Mouse (Mus musculus): ENCODE measurements around the gene Rilp.

Gene Rilp

DNA sequence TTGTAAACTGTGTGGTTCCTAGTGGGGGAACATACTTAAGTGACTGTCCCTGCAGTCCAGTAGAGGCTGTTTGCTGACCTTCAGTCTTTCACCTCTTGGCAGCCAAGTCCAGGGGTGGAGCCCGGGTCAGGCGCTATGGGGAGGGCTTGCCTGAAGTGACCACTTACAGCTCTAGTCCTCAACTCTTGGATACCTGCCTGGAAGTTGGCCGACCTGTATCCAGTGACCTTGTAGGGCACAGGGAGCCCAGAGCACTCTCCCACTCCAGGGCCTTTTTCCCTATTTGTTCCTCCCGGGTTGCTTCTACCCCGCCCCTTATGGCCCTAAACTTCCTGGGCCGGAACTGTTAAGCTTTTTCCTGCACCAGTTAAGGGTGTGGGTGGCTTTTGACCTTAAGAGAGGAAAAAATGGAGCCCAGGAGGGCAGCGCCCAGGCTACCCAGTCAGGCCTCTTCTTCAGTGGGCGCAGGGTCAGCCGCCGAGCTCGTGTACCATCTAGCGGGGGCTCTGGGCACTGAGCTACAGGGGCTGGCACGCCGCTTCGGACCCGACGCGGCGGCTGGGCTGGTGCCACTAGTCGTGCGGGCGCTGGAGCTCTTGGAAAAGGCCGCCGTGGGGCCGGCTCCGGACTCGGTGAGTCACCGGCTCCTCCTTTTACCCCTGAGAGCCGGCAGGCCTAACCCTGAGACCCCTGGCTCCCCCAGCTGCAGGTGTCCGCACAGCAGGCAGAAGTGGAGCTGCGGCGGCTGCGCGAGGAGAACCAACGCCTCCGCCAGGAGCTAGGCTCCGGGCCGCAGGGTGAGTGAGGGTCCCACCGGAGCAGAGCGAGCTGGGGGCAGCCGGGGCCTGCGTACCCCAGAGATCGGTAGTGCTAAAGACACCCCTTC lies at the start of gene Rilp:
Gene Rilp, plus strand, starts transcription at position 354 of the 886 bp plus-strand sequence.
- in situ Hi-C loops (cut with MboI) = no loop called here

- in situ Hi-C loops (cut with MboI) = no loop called here
These were observed 49.6 kb upstream of the Rilp start for GRCm38 (mm10) chr11:75460103-75460843.

DNA sequence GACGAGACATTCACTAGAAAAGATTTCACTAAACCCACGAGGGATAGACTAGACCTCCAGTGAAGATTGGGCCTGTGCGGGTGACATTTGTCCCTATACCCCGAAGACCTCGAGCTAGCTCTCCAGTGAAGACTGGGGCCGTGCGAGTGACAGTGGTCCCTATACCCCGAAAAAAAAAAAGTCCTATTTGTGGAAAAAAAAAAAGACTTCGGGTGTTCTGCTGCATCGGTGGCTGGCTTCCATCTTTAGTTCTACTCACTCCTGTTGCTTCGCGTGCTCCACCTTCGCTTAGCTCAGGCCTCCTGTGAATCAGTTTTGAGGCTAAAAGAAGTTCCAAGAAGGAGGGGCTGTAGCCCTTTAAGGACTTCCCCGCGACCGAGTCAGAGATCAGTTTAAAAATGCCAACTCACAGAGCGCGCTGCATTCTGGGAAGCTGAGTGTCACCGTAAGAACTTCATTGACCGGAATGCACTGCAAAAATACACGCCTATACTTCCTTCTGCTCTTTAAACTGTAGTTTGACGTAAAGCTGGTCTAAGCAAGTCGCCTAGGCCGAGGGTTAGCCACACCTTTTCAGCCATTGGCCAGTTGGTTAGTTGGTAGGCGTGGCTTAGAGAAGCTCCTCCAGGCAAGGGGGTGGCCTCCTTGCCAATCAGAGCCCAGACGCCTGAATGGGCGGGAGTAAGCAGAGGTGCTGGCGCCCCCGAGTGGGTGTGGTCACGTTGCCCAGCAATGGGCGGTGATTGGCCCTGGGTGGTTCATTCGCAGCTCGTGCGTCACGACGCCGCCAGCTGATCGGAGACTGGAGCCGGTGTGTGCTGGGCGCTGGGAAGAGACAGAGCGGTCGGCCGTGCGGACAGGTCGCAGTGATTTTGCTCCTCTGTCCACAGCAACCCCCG lies 48.8 kb upstream of the Rilp start, which contains the start of gene Tlcd2:
Gene Tlcd2, plus strand, starts transcription at position 872 of the 899 bp plus-strand sequence.
- in situ Hi-C loops (cut with MboI) = no loop called here

GRCm38 (mm10) chr11:75461743-75462252 lies 48.1 kb upstream of the Rilp start:
- in situ Hi-C loops (cut with MboI) = no loop called here

GRCm38 (mm10) chr11:75462253-75462783 lies 47.6 kb upstream of the Rilp start:
- in situ Hi-C loops (cut with MboI) = no loop called here

GRCm38 (mm10) chr11:75462865-75463336 lies 47.0 kb upstream of the Rilp start:
- in situ Hi-C loops (cut with MboI) = no loop called here

- in situ Hi-C loops (cut with MboI) = no loop called here
These were observed 46.3 kb upstream of the Rilp start for GRCm38 (mm10) chr11:75463624-75464023.

DNA sequence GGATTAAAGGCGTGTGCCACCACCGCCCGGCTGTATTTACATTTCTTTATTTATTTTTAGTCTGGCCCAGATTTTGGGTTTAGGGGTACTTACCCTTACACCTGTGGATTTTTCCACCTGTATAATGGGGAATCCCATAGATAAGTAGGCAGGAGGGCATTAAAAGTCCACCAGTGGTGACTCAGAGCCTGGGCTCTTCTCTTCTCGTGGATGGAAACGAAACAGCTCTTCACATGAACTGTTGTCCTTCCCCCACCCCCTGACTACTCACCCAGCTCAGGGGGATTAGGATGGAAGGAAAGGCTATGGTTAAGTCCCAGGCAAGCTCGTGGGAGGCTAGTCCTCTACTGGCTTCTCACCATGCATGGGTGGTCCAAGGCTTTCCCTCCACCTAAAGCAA lies 45.5 kb upstream of the Rilp start:
- in situ Hi-C loops (cut with MboI) = no loop called here

GRCm38 (mm10) chr11:75465051-75465450 lies 44.8 kb upstream of the Rilp start:
- in situ Hi-C loops (cut with MboI) = no loop called here

DNA sequence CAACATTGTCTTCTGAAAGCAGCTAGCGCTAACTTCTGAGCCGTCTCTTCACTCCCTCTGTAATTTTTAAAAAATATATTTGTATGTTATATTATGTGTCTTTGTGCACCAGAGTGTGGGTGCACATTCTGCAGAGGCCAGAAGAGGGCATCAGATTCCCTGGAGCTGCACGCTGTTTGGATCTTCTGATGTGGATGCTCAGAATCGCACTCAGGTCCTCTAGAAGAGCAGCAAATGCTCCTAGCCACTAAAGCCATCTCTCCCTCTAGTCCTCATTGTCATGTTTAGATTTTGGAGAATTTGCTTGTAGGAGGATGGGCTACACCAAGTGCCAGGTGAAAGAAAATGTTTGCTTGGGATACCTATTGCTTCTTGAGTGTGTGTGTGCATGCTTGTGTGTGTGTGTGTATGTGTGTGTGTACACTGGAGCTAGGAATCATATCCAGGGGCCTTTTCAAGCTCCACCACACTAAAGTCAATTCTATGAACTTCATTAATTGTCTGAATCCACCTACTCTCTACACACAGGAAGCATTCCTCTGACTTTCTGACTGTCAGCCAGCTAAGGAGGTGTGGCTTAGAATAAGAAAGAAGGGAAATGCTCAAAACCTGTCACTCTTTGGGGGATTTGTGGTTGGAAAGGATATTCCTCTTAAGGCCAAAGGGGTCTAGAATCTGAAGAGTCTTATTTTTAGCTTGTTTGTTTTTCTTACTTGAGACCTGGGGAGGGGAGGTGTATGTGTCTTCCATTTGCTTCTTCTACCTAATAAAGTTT lies 43.0 kb upstream of the Rilp start:
- in situ Hi-C loops (cut with MboI) = no loop called here

DNA sequence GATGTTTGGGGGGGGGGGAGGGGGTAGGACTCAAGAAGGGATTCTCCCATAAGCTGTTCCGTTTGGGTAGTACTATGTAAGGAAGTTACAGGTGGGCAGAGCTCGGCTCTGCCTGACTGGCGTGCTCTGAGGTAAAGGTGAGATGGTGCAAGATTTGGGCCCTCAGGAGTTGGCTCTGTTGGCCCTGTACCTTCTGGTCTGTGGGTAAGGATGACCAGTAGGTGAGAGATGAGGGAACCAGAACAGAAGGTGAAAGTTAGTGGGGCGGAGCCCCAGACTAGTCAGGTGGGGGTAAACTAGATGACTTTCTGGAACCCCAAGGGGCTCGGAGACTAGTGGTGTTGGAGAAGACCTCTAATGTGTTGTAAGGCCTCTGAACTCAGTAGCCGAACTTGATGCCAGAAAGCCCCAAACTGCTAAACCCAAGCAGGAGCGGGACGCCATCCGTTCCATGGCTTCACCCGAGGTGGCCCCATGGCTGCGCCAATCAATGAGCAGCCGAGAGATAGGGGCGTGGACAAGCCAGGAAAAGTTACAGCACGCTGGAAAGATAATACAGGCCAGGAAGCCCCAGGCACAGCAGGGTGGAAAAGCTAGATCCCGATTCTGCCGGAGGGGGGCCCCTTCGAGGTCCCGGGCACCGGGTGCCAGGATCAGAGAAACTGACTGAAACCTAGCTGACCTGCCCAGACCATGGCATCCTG lies 42.2 kb upstream of the Rilp start:
- in situ Hi-C loops (cut with MboI) = no loop called here

GRCm38 (mm10) chr11:75468410-75468809 lies 41.5 kb upstream of the Rilp start:
- in situ Hi-C loops (cut with MboI) = no loop called here

- in situ Hi-C loops (cut with MboI) = no loop called here
These were observed 40.6 kb upstream of the Rilp start for GRCm38 (mm10) chr11:75469261-75469660.

GRCm38 (mm10) chr11:75470675-75471074 lies 39.2 kb upstream of the Rilp start:
- in situ Hi-C loops (cut with MboI) = no loop called here

- in situ Hi-C loops (cut with MboI) = no loop called here
These were observed 37.3 kb upstream of the Rilp start for GRCm38 (mm10) chr11:75472469-75473081.

DNA sequence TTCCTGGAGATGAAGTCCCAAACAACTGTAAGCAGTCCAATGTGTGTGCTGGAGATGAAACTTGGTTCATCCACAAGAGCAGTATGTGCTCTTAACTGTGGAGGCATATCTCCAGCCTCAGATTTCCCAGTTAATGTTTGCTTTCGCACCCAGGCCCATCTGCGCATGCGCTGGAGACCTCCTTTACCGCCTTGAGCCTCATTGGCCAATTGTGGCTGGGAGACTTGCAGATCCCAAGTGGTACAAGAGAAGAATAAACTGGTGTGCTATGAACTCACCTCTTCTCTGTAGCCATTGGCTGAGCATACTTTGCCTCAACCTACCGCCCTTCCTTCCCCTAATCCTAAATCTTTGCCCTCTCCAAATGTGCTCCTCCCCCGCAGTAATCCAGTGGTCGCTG lies 36.5 kb upstream of the Rilp start:
- in situ Hi-C loops (cut with MboI) = no loop called here

DNA sequence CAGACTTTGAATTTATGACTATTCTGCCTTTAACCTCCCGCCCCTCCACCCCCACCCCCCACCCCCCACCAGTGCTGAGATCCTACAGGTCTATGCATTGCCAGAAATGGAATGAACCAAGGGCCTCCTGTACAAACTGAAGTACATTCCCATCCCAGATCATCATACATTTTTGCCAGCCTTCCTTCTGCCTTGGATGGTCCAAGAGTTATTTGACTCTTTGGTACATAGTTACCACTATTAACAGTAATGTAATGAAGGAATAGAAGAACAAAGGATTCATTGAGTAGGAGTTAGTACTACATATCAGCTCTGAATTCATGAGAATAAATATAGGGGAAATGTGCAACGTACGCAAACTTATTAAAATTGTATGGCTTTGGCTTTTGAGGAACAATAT lies 23.7 kb upstream of the Rilp start:
- in situ Hi-C loops (cut with MboI) = no loop called here

DNA sequence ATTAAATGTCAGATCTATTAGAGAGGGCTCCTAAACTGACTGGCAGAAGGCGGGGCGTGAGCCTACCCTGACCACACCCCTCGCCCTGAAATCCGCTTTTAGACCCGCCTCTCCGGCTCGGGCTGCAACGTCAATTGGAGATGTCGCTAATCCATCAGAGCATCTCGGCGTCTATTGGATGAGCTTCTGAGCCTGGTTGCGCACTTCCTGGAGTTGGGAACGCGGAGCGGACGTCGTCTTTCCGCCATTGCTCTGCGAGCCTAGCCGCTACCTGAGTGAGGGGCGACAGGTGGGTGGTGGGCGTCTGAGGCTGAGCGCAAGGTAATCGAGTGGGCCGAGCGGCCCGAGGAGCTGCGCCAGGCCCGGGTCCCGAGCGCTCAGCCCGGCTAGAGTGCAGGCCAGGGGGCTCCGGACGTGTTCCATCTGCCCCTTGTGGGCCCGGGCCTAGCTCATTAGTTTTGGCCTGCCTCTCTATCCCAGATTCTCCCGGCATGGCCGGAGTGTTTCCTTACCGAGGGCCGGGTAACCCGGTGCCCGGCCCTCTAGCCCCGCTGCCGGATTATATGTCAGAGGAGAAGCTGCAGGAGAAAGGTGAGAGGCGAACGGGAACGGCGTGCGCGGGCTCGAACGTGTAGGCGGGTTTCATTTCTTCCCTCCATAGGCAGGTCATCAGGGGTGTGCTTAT lies 23.2 kb upstream of the Rilp start, which contains the start of gene Prpf8:
Gene Prpf8, plus strand, starts transcription at position 216 of the 685 bp plus-strand sequence.
- in situ Hi-C loops (cut with MboI) = no loop called here

DNA sequence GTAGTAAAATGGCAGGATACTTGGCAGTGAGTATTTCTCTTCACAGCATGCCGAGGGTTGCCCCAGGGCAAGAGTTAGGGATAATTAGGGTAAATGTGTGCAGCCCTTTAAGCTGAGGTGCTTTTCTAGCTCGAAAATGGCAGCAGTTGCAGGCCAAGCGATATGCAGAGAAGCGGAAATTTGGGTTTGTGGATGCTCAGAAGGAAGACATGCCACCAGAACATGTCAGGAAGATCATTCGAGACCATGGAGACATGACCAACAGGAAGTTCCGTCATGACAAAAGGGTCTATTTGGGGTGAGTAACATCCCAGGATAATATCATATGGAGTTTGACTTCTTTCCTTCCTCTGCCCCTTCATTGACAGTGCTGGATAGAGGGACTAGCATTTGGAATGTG lies 22.4 kb upstream of the Rilp start:
- in situ Hi-C loops (cut with MboI) = no loop called here

Data from mature B cell (primary cell).